Mouse (Mus musculus): ENCODE measurements around the gene Cage1. TPM values are rescaled to one million over a fixed set of nuclear protein-coding genes. Genes with fewer than 3 reads are reported as not detected.

The Cage1 gene
- total RNA-seq, 2 experiments from 2014 or later, result 3.3 to 3.4 TPM

DNA sequence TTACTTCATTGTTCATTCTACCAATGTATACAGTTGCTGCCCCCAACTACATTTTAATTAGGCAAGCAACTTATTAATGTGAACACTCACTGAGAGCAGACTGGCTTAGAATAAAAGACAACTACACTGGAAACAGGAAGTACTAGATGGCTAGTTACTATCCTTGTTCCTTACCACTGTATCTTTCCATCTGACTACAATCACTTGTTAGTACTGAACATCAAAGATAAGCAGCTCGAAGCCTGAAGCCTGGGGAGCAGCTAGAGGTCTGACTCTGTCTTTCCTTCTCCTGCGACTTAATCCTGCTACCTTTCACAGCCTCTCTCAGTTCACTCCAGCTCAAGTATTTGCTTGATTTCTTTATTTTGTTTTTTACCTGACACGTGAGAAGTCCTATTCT, 18.1 kb downstream of the Cage1 start:
- intact Hi-C loops (cut with DNase I), result no loop called here
- DNase-seq (ENCODE audit: low spot score in 2 of 2), result no peak

- DNase-seq (ENCODE audit: low spot score in 2 of 2), result no peak
- intact Hi-C loops (cut with DNase I), result no loop called here
Observed at GRCm38 (mm10) chr13:38015591-38015990, 21.3 kb downstream of the Cage1 start.

DNA sequence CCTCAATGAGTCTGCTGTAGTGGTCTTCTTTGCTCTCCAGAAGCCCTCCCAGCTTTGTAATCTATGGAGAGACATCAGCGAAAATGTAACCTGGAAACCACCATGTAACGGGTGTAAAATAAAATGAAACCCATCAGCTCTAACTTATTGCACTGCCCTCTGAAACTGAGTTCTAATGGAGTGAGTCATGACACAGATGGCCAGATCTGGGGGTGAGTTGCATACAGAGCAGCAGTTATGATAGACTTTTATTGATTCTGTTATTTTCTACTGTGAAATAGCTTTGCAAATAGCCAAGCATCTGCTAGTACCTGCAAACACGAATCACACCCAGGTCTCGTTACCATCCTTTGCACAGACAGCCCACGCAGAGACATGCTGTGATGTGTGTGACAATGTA, 24.4 kb downstream of the Cage1 start:
- no peak for DNase-seq (ENCODE audit: low spot score in 2 of 2)
- intact Hi-C loops (cut with DNase I), result no loop called here

DNA sequence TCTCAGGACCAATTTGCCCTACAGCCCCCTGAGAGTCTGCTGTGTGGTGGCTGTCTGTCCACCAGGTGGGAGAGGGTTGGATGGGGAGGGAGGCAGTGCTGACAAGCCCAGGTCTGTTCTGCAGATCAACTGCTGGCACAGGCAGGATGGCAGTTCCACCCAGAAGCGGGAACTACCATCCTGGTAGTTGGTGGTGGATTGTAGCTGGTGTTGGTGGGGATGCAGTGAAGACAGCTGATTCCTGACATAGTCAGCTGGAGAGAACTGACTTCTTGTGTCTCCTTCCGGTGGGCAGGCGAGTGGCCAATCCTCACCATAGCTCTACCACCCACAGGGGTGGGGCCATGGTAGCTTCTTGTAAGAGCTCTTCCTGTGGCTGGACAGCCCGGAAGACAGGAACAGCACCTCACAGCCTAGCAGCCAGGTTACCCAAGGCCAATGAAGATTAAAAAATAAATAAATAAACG, 26.4 kb downstream of the Cage1 start:
- DNase-seq (ENCODE audit: low spot score in 2 of 2), result no peak
- intact Hi-C loops (cut with DNase I), result no loop called here

GRCm38 (mm10) chr13:38009721-38010408, 27.0 kb downstream of the Cage1 start:
- no peak for DNase-seq (ENCODE audit: low spot score in 2 of 2)
- intact Hi-C loops (cut with DNase I), result no loop called here

GRCm38 (mm10) chr13:38007972-38008371, 28.9 kb downstream of the Cage1 start:
- intact Hi-C loops (cut with DNase I), result no loop called here
- DNase-seq (ENCODE audit: low spot score in 2 of 2), result no peak

GRCm38 (mm10) chr13:38002461-38002860, 34.4 kb downstream of the Cage1 start:
- no peak for DNase-seq (ENCODE audit: low spot score in 2 of 2)
- intact Hi-C loops (cut with DNase I), result no loop called here

DNA sequence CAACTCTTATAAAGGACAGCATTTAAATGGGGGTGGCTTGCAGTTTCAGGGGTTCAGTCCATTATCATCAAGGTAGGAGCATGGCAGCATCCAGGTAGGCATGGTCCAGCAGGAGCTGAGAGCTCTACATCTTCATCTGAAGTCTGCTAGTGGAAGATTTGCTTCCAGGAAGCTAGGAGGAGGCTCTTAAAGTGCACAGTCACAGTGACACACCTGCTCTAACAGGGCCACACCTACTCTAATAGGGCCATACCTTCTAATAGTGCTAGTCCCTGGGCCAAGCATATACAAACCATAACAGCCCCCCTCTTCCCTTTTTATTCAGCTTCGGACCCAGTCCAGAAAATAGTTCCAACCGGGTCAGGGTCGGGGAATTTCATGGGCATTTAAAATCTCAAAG, 37.2 kb downstream of the Cage1 start:
- intact Hi-C loops (cut with DNase I), result no loop called here
- DNase-seq (ENCODE audit: low spot score in 2 of 2), result no peak

GRCm38 (mm10) chr13:37994405-37994749, 42.5 kb downstream of the Cage1 start:
- intact Hi-C loops (cut with DNase I), result loop anchor here (2.0 to 5.0 kb wide), 2 partner anchors 42 to 63 kb away; partner anchors contain the start of genes Cage1 and Riok1
- no peak for DNase-seq (ENCODE audit: low spot score in 2 of 2)

GRCm38 (mm10) chr13:37993704-37994404, 43.0 kb downstream of the Cage1 start, which contains the start of gene Ssr1:
Gene Ssr1, minus strand, starts transcription at chr13:37994217.
- intact Hi-C loops (cut with DNase I), result loop anchor here (2.0 to 5.0 kb wide), 2 partner anchors 43 to 63 kb away; partner anchors contain the start of genes Cage1 and Riok1
- peak; percentile 96 for DNase-seq (ENCODE audit: low spot score in 2 of 2)

DNA sequence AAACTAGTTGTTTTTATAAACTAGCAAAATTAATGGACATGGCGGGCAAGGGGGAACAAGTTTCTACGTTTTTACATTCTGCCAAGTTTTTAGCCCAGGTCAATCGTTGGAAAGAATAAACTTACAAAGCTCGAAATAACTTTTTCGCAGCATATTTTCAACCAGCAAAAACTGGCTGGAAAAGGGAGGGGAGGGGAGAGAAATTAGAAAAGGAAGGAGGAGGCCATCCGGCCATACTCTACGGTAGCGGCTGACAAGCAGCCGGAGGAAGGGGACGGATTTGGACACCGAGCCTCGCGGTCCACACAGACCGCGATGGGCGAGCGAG, 43.5 kb downstream of the Cage1 start:
- intact Hi-C loops (cut with DNase I), result loop anchor here (5.0 kb wide), 1 partner anchor 64 kb away; no protein-coding TSS in a partner anchor

DNA sequence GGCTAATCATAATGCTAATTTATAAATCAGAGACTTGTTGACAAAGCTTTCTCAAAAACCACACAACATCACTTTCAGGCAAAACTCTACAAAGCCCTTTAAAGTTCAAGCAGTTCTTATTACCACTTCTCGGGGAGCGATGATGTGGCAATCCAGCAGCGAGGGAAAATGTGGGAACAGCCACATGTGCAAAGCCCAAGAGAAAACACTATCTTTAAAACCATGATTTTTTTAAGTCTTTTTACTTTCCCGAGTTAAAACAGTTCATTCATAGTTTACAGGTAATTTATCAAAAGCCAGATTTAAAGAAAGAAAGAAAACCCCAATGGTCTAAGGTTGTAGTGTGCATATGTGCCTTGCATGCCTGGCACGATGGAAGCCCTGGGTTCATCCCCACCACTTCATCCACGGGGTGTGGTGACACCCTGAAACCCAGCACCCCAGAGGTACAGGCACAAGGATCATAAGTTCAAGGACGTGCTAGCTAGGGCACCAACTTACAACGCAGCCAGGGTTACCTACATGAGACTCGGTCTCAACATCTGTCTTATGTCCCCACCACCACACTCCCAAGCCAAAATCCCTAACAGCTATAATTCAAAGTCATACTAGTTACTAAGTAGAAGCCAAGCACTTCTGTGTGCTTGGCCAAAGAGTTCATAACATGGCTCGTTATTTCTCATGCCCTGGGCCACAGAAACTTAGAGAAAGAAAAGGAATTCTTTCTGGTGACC, 44.1 kb downstream of the Cage1 start:
- intact Hi-C loops (cut with DNase I), result loop anchor here (5.0 kb wide), 1 partner anchor 64 kb away; no protein-coding TSS in a partner anchor
- no peak for DNase-seq (ENCODE audit: low spot score in 2 of 2)

More for the DNA sequence above, 43.5 kb downstream of the Cage1 start:
- no peak for DNase-seq (ENCODE audit: low spot score in 2 of 2)

GRCm38 (mm10) chr13:37989701-37990100, 47.2 kb downstream of the Cage1 start:
- no peak for DNase-seq (ENCODE audit: low spot score in 2 of 2)
- intact Hi-C loops (cut with DNase I), result loop anchor here (5.0 to 10.0 kb wide), 2 partner anchors 68 to 235 kb away; no protein-coding TSS in a partner anchor

GRCm38 (mm10) chr13:37986166-37986565, 50.7 kb downstream of the Cage1 start:
- DNase-seq (ENCODE audit: low spot score in 2 of 2), result no peak
- intact Hi-C loops (cut with DNase I), result loop anchor here (10.0 kb wide), 1 partner anchor 239 kb away; no protein-coding TSS in a partner anchor

DNA sequence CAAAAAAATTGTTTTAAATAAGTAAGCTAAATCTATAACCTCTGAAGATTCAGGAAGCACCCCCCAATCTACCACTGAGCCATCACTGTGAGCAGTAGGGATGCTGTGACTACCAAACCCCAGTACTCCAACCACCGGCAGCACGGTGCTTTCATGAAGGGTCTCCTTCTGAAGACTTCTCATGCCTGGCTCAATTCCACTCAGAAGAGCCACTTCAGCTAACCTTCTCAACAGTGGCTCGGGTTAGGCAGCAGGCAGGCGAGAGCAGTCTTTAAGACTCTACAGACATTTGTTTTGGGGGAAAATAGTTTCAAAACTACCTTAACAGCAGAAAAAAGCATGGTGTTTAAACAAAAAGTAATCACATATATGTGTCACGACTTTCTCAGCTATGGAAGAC, 55.8 kb downstream of the Cage1 start:
- DNase-seq (ENCODE audit: low spot score in 2 of 2), result no peak
- intact Hi-C loops (cut with DNase I), result loop anchor here (5.0 to 10.0 kb wide), 2 partner anchors 61 to 244 kb away; no protein-coding TSS in a partner anchor

DNA sequence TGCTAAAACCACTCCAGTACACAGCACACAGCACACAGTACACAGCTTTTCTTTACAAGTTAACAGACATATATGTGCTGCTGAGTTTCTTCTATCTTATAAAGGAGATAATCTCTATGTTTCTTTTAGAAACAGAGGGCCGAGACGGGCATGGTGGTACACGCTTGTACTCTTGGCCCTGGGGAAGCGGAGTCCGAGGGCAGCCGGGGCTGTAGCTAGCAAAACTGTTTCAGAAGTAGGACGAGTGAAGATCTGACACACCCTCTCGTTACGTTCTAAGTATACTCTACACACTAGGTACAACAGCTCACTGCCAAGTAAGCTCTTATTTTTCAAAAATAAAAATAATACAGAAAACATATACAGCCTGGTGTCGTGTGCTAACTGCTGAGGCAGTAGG, 56.5 kb downstream of the Cage1 start:
- intact Hi-C loops (cut with DNase I), result loop anchor here (5.0 to 10.0 kb wide), 2 partner anchors 62 to 244 kb away; no protein-coding TSS in a partner anchor
- DNase-seq (ENCODE audit: low spot score in 2 of 2), result no peak

- intact Hi-C loops (cut with DNase I), result no loop called here
- no peak for DNase-seq (ENCODE audit: low spot score in 2 of 2)
Observed at GRCm38 (mm10) chr13:37979506-37979905, 57.4 kb downstream of the Cage1 start.

GRCm38 (mm10) chr13:37974731-37975130, 62.1 kb downstream of the Cage1 start:
- DNase-seq (ENCODE audit: low spot score in 2 of 2), result no peak
- intact Hi-C loops (cut with DNase I), result no loop called here

- intact Hi-C loops (cut with DNase I), result no loop called here
- DNase-seq (ENCODE audit: low spot score in 2 of 2), result no peak
Observed at GRCm38 (mm10) chr13:37974036-37974435, 62.8 kb downstream of the Cage1 start.
